ENCODE assay signal across 9 mouse cellular contexts in the genomic region with DNA sequence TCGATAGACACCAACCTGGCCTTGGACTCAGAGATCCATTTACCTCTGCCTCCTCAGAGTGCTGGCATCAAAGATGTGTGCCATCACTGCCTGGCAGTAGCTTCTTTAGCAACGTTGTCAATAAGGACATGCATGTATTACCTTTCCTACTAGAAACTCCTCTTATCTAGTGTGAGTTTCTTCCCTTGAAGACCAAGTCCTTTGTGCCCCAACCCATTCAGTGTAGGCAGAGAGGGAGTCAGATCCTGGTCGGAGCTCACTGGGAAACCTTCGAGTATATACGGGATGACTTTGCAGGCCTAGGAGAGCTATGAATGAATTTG. TPM values are rescaled to one million over a fixed set of nuclear protein-coding genes. Genes with fewer than 3 reads are reported as not detected.
DNase-seq lines count a peak whose midpoint lies in the region; TF ChIP-seq lines count a peak whose summit lies in the region.
"Had no signal": no experiment of that assay in that cellular context is flagged by ENCODE, and none has a peak within 500 bp of the region (broad histone marks: within the 10 kb centered on the region; RNA-seq: fewer than 3 reads in every experiment).

No protein-coding gene starts in this region.

- in situ Hi-C loops in CH12.LX (cut with MboI; ENCODE audit: low pct_ligation_motif_present, low pct_unique_long_range_greater_than_20kb, low sequenced_read_pairs), result no loop called here

- no peak for TF ChIP-seq EP300 in CH12.LX (IDR thresholded peaks at IDR 0.05; ENCODE audit: low read length)

- WGBS in heart, embryonic 10.5 days, result 47% methylated on average over 5 of the region's 5 CpGs
- WGBS in hindbrain, embryonic 10.5 days, result 50% methylated on average over 5 of the region's 5 CpGs
- 42% methylated on average over 4 of the region's 5 CpGs for WGBS in macrophage (ENCODE audit: missing documents)
- 31% methylated on average over 5 of the region's 5 CpGs for WGBS in cerebellum, adult 2 months

- intact Hi-C loops in heart, postnatal 14 days (cut with DNase I), result no loop called here

- H3K79me2 ChIP-seq in CH12.LX (replicated peaks; ENCODE audit: control insufficient read depth, extremely low read depth, insufficient read depth, poor library complexity, severe bottlenecking) (peaks cover 39% of the 10 kb centered on the region), macrophage (ENCODE audit: inconsistent target) (peaks cover 65% of the 10 kb centered on the region)

- H3K27ac ChIP-seq in heart, embryonic 10.5 days, result peak overlapping the region; percentile 97
- H3K27ac ChIP-seq in CH12.LX (ENCODE audit: insufficient read depth, low read depth), result peak overlapping the region; percentile 37; the same call in 1 of the 2 replicates
- peak overlapping the region; percentile 97 for H3K27ac ChIP-seq in hindbrain, embryonic 10.5 days
- H3K27ac ChIP-seq in macrophage, result peak overlapping the region; percentile 91
- no peak overlapping the region for H3K27ac ChIP-seq in cerebellum, adult 2 months (ENCODE audit: insufficient read depth, low read length)

- no peaks in the 10 kb centered on the region for H3K27me3 ChIP-seq in heart, embryonic 10.5 days (ENCODE audit: insufficient read depth, poor library complexity, severe bottlenecking)
- no peaks in the 10 kb centered on the region for H3K27me3 ChIP-seq in CH12.LX (replicated peaks)
- no peaks in the 10 kb centered on the region for H3K27me3 ChIP-seq in hindbrain, embryonic 10.5 days (ENCODE audit: insufficient read depth, poor library complexity, severe bottlenecking)
- H3K27me3 ChIP-seq in cerebellum, adult 2 months (ENCODE audit: control insufficient read depth, insufficient read depth, low read length), result no peaks in the 10 kb centered on the region

- peaks cover 34% of the 10 kb centered on the region for H3K4me1 ChIP-seq in heart, embryonic 10.5 days
- H3K4me1 ChIP-seq in CH12.LX (ENCODE audit: control insufficient read depth in 1 of 2, insufficient read depth in 2 of 2), result peaks cover 13 to 63% of the 10 kb centered on the region in 2 experiments
- peaks cover 42% of the 10 kb centered on the region for H3K4me1 ChIP-seq in hindbrain, embryonic 10.5 days (replicated peaks)
- H3K4me1 ChIP-seq in cerebellum, adult 2 months (ENCODE audit: control insufficient read depth, insufficient read depth, low read length), result peaks cover 2% of the 10 kb centered on the region; the same call in 1 of the 2 replicates

- dilution Hi-C loops in CH12.LX (cut with MboI; ENCODE audit: extremely low pct_ligation_motif_present, extremely low pct_unique_long_range_greater_than_20kb, low sequenced_read_pairs), result no loop called here

- no peak for TF ChIP-seq RAD21 in CH12.LX (IDR thresholded peaks at IDR 0.05; ENCODE audit: low read depth, low read length)

- peak overlapping the region; percentile 98 for H3K9ac ChIP-seq in CH12.LX (ENCODE audit: insufficient read depth, low read depth)

- H3K4me3 ChIP-seq in heart, embryonic 10.5 days, result peak overlapping the region; percentile 99
- H3K4me3 ChIP-seq in CH12.LX (replicated peaks in 1 of 3; ENCODE audit: low read depth in 2 of 3, low read length in 2 of 3, poor library complexity in 1 of 3) (peak overlapping the region; percentile 36 to 93 (median 81)), macrophage (ENCODE audit: inconsistent target) (peak overlapping the region; percentile 85)
- peak overlapping the region; percentile 100 for H3K4me3 ChIP-seq in hindbrain, embryonic 10.5 days
- H3K4me3 ChIP-seq in cerebellum, adult 2 months (replicated peaks; ENCODE audit: insufficient read depth, low read depth, low read length), result no peak overlapping the region

- H3K36me3 ChIP-seq in heart, embryonic 10.5 days, result peaks cover 53% of the 10 kb centered on the region
- H3K36me3 ChIP-seq in CH12.LX (replicated peaks in 1 of 2; ENCODE audit: control insufficient read depth in 1 of 2, insufficient read depth in 1 of 2, low read length in 1 of 2) (peaks cover 40 to 52% of the 10 kb centered on the region in 2 experiments), macrophage (ENCODE audit: inconsistent target) (peaks cover 28% of the 10 kb centered on the region)
- peaks cover 48% of the 10 kb centered on the region for H3K36me3 ChIP-seq in hindbrain, embryonic 10.5 days

- no peak; the same call in 1 of the 2 replicates for TF ChIP-seq POLR2A in CH12.LX (IDR thresholded peaks at IDR 0.05; ENCODE audit: low read depth, low read length)
- TF ChIP-seq POLR2A in cerebellum, adult 2 months (IDR thresholded peaks at IDR 0.05; ENCODE audit: borderline replicate concordance, insufficient read depth, low read length), result no peak

- no peak for TF ChIP-seq CTCF in CH12.LX (conservative IDR thresholded peaks at IDR 0.05 in 1 of 2, IDR thresholded peaks at IDR 0.05 in 1 of 2; ENCODE audit: low read depth in 2 of 2, low read length in 2 of 2)
- TF ChIP-seq CTCF in cerebellum, adult 2 months (IDR thresholded peaks at IDR 0.05; ENCODE audit: borderline replicate concordance, insufficient read depth, low read depth, low read length), result no peak

- no peak for DNase-seq in heart, embryonic 10.5 days (ENCODE audit: low spot score)
- DNase-seq in heart, postnatal 14 days, result no peak
- DNase-seq in CH12.LX (ENCODE audit: extremely low read depth), result peak; percentile 21
- no peak for DNase-seq in hindbrain, embryonic 10.5 days (ENCODE audit: low spot score)
- DNase-seq in urinary bladder, adult 2 months (ENCODE audit: low spot score), result no peak
- no peak for DNase-seq in B cell, adult 2 months
- no peak for DNase-seq in cerebellum, adult 2 months
- DNase-seq: cerebellum, postnatal 36 days had no signal

- peak overlapping the region; percentile 75 for H3K4me2 ChIP-seq in CH12.LX (ENCODE audit: insufficient read depth, low read depth, poor library complexity, severe bottlenecking)

- H3K9me3 ChIP-seq in heart, embryonic 10.5 days, result no peaks in the 10 kb centered on the region
- H3K9me3 ChIP-seq in CH12.LX (replicated peaks; ENCODE audit: low read length), result no peaks in the 10 kb centered on the region
- H3K9me3 ChIP-seq in hindbrain, embryonic 10.5 days, result no peaks in the 10 kb centered on the region

RNA-seq across cellular contexts. Expression of gene P4hb, which starts 1.2 kb away (rescaled TPM):
- 550 and 670 TPM in 2 replicates for polyA plus RNA-seq in heart, embryonic 10.5 days (2016; fragmentation: Nextera tagmentation; extraction: Ambion mirVana)
- total RNA-seq in heart, postnatal 14 days (2021), result 100 to 1,000 TPM; 238 to 247 TPM
- total RNA-seq in CH12.LX (2012; rRNA removed) (531 and 594 TPM in 2 replicates), CH12.LX (2014; rRNA removed) (453 and 486 TPM in 2 replicates)
- polyA plus RNA-seq in CH12.LX (2012; ENCODE audit: insufficient read length, low read depth) (644 and 662 TPM in 2 replicates), macrophage (2018) (294 to 442 TPM (median 388 TPM) in 3 replicates)
- 519 and 570 TPM in 2 replicates for polyA plus RNA-seq in hindbrain, embryonic 10.5 days (2016; fragmentation: Nextera tagmentation; extraction: Ambion mirVana)
- 100 to 1,000 TPM in 1 of 26 experiments, 10 to 100 TPM in 25; 12.4 to 109 (median 29.4) TPM for total RNA-seq in macrophage (2018; cell fraction: chromatin; rRNA removed)
- total RNA-seq in macrophage (2018; cell fraction: cytosol; rRNA removed), result 100 to 1,000 TPM; 202 to 385 (median 291) TPM
- 100 to 1,000 TPM in 25 of 26 experiments, 10 to 100 TPM in 1; 71.0 to 409 (median 244) TPM for total RNA-seq in macrophage (2018; cell fraction: nucleus; rRNA removed)
- polyA plus RNA-seq in urinary bladder, adult 2 months (2012; rRNA removed), result 272 and 354 TPM in 2 replicates
- 98.4 and 105 TPM in 2 replicates for polyA plus RNA-seq in cerebellum, adult 2 months (2012; rRNA removed)

RNA-seq across cellular contexts. Expression of gene Arhgdia, which starts 7.2 kb away (rescaled TPM):
- 587 and 673 TPM in 2 replicates for polyA plus RNA-seq in heart, embryonic 10.5 days (2016; fragmentation: Nextera tagmentation; extraction: Ambion mirVana)
- total RNA-seq in heart, postnatal 14 days (2021), result 100 to 1,000 TPM; 164 to 180 TPM
- 417 and 467 TPM in 2 replicates for total RNA-seq in CH12.LX (2012; rRNA removed)
- 126 and 172 TPM in 2 replicates for total RNA-seq in CH12.LX (2014; rRNA removed)
- polyA plus RNA-seq in CH12.LX (2012; ENCODE audit: insufficient read length, low read depth), result 957 and 958 TPM in 2 replicates
- 799 and 820 TPM in 2 replicates for polyA plus RNA-seq in hindbrain, embryonic 10.5 days (2016; fragmentation: Nextera tagmentation; extraction: Ambion mirVana)
- total RNA-seq in macrophage (2018; cell fraction: chromatin; rRNA removed), result 100 to 1,000 TPM in 8 of 26 experiments, 10 to 100 TPM in 18; 55.0 to 130 (median 89.0) TPM
- total RNA-seq in macrophage (2018; cell fraction: cytosol; rRNA removed), result 100 to 1,000 TPM; 680 to 898 (median 773) TPM
- 100 to 1,000 TPM; 152 to 391 (median 260) TPM for total RNA-seq in macrophage (2018; cell fraction: nucleus; rRNA removed)
- 662 to 966 TPM (median 875 TPM) in 3 replicates for polyA plus RNA-seq in macrophage (2018)
- polyA plus RNA-seq in urinary bladder, adult 2 months (2012; rRNA removed), result 399 and 409 TPM in 2 replicates
- polyA plus RNA-seq in cerebellum, adult 2 months (2012; rRNA removed), result 288 and 305 TPM in 2 replicates

RNA-seq across cellular contexts. Expression of gene Ppp1r27, which starts 23.3 kb away (rescaled TPM):
- not detected in 2 replicates for polyA plus RNA-seq in heart, embryonic 10.5 days (2016; fragmentation: Nextera tagmentation; extraction: Ambion mirVana)
- under 1 TPM in 1 of 2 experiments, not detected in 1; 0.39 TPM for total RNA-seq in heart, postnatal 14 days (2021)
- total RNA-seq in CH12.LX (2012; rRNA removed) (not detected in 2 replicates), CH12.LX (2014; rRNA removed) (not detected in 2 replicates)
- polyA plus RNA-seq in CH12.LX (2012; ENCODE audit: insufficient read length, low read depth) (not detected in 2 replicates), macrophage (2018) (not detected in 3 replicates)
- polyA plus RNA-seq in hindbrain, embryonic 10.5 days (2016; fragmentation: Nextera tagmentation; extraction: Ambion mirVana), result 0.27 TPM in 1 of 2 replicates, not detected in the other
- not detected for total RNA-seq in macrophage (2018; cell fraction: chromatin; rRNA removed)
- under 1 TPM in 1 of 26 experiments, not detected in 25; 0.33 TPM for total RNA-seq in macrophage (2018; cell fraction: cytosol; rRNA removed)
- total RNA-seq in macrophage (2018; cell fraction: nucleus; rRNA removed), result not detected
- not detected in 2 replicates for polyA plus RNA-seq in urinary bladder, adult 2 months (2012; rRNA removed)
- not detected in 2 replicates for polyA plus RNA-seq in cerebellum, adult 2 months (2012; rRNA removed)

RNA-seq across cellular contexts. Expression of gene Alyref, which starts 23.9 kb away (rescaled TPM):
- polyA plus RNA-seq in heart, embryonic 10.5 days (2016; fragmentation: Nextera tagmentation; extraction: Ambion mirVana), result 365 and 444 TPM in 2 replicates
- total RNA-seq in heart, postnatal 14 days (2021), result 10 to 100 TPM; 57.8 to 59.9 TPM
- total RNA-seq in CH12.LX (2012; rRNA removed) (582 and 793 TPM in 2 replicates), CH12.LX (2014; rRNA removed) (358 and 361 TPM in 2 replicates)
- polyA plus RNA-seq in CH12.LX (2012; ENCODE audit: insufficient read length, low read depth) (444 and 451 TPM in 2 replicates), macrophage (2018) (34.3 to 88.6 TPM (median 41.5 TPM) in 3 replicates)
- 607 and 643 TPM in 2 replicates for polyA plus RNA-seq in hindbrain, embryonic 10.5 days (2016; fragmentation: Nextera tagmentation; extraction: Ambion mirVana)
- 10 to 100 TPM; 13.2 to 43.2 (median 30.6) TPM for total RNA-seq in macrophage (2018; cell fraction: chromatin; rRNA removed)
- 10 to 100 TPM; 27.2 to 48.1 (median 35.9) TPM for total RNA-seq in macrophage (2018; cell fraction: cytosol; rRNA removed)
- 10 to 100 TPM; 17.9 to 63.8 (median 26.1) TPM for total RNA-seq in macrophage (2018; cell fraction: nucleus; rRNA removed)
- polyA plus RNA-seq in urinary bladder, adult 2 months (2012; rRNA removed), result 56.2 and 57.6 TPM in 2 replicates
- 42.6 and 51.8 TPM in 2 replicates for polyA plus RNA-seq in cerebellum, adult 2 months (2012; rRNA removed)

RNA-seq across cellular contexts. Expression of gene Anapc11, which starts 24.0 kb away (rescaled TPM):
- 186 and 201 TPM in 2 replicates for polyA plus RNA-seq in heart, embryonic 10.5 days (2016; fragmentation: Nextera tagmentation; extraction: Ambion mirVana)
- 10 to 100 TPM; 86.2 to 87.5 TPM for total RNA-seq in heart, postnatal 14 days (2021)
- total RNA-seq in CH12.LX (2012; rRNA removed), result 108 and 114 TPM in 2 replicates
- 51.7 and 57.0 TPM in 2 replicates for total RNA-seq in CH12.LX (2014; rRNA removed)
- polyA plus RNA-seq in CH12.LX (2012; ENCODE audit: insufficient read length, low read depth), result 142 and 145 TPM in 2 replicates
- polyA plus RNA-seq in hindbrain, embryonic 10.5 days (2016; fragmentation: Nextera tagmentation; extraction: Ambion mirVana), result 237 TPM in 2 replicates
- total RNA-seq in macrophage (2018; cell fraction: chromatin; rRNA removed), result 10 to 100 TPM in 25 of 26 experiments, 1 to 10 TPM in 1; 9.6 to 58.0 (median 26.1) TPM
- total RNA-seq in macrophage (2018; cell fraction: cytosol; rRNA removed), result 10 to 100 TPM; 51.9 to 93.5 (median 62.1) TPM
- 10 to 100 TPM; 17.5 to 48.1 (median 26.5) TPM for total RNA-seq in macrophage (2018; cell fraction: nucleus; rRNA removed)
- polyA plus RNA-seq in macrophage (2018), result 40.4 to 78.6 TPM (median 76.2 TPM) in 3 replicates
- 112 and 116 TPM in 2 replicates for polyA plus RNA-seq in urinary bladder, adult 2 months (2012; rRNA removed)
- 168 and 178 TPM in 2 replicates for polyA plus RNA-seq in cerebellum, adult 2 months (2012; rRNA removed)
